Mouse (Mus musculus) cerebellum, adult 2 months (tissue): ENCODE data around the gene Olfr1462.

Experiments used
- CTCF ChIP-seq: fragments of 200-500 bp; IDR thresholded peaks from 2 replicates; pipeline ENCODE4 v1.5.1; 2011; ENCODE audit warnings: low read depth, mild to moderate bottlenecking, control low read depth, low read length, moderate library complexity, borderline replicate concordance; ENCODE audit not compliant: insufficient read depth
- POLR2A ChIP-seq: fragments of 200-500 bp; IDR thresholded peaks from 2 replicates; pipeline ENCODE4 v1.6.1; 2011; ENCODE audit warnings: low read length, control low read depth, borderline replicate concordance; ENCODE audit not compliant: insufficient read depth

DNA sequence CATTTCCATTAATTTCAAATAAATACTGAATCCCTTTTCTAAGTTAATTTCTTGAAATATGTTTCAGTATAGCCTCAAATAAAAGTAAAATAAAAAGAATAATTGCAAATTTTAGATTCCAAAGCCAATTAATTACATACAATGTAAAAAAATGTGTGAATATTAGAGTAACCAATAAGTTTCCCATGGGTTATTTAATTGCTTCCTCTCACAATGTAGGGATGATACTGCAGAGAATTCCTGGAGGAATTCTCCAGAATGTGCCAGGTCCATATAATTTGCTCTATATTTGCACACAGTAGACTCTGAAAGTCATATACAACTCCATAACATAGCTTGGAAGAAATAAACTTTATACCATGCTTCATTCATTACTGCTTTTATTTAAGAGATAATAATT lies 45.5 kb downstream of the Olfr1462 start, which contains the start of gene Olfr1463:
- TF ChIP-seq POLR2A (no peak), CTCF (no peak)
